Mouse (Mus musculus) kidney, adult 2 months (tissue): ENCODE results near the gene Gm49395. TPM values are rescaled to one million over a fixed set of nuclear protein-coding genes. Genes with fewer than 3 reads are reported as not detected.
A peak's percentile ranks its signal among the peaks of the same experiment; 100 is the strongest.

ENCODE experiments used
- DNase-seq: peaks from one replicate; pipeline ENCODE4 v3.0.0; 2021
- H3K27ac ChIP-seq: fragments of 200-500 bp; 2 replicates; pipeline ENCODE4 v1.5.1; 2012; ENCODE audit warnings: low read depth, low read length, control low read depth, inconsistent platforms; ENCODE audit not compliant: insufficient read depth
- H3K27me3 ChIP-seq: fragments of 200-500 bp; replicated peaks from 2 replicates; pipeline ENCODE4 v1.6.1; 2012; ENCODE audit warnings: mild to moderate bottlenecking, moderate library complexity, low read length, inconsistent platforms; ENCODE audit not compliant: control insufficient read depth, insufficient read depth
- H3K36me3 ChIP-seq: fragments of 200-500 bp; 2 replicates; pipeline ENCODE4 v1.6.1; 2012; ENCODE audit warnings: mild to moderate bottlenecking, moderate library complexity, low read length, inconsistent platforms; ENCODE audit not compliant: control insufficient read depth, insufficient read depth
- H3K4me1 ChIP-seq: fragments of 200-500 bp; 2 replicates; pipeline ENCODE4 v1.6.1; 2011; ENCODE audit warnings: low read length; ENCODE audit not compliant: control insufficient read depth, insufficient read depth
- H3K4me3 ChIP-seq: fragments of 200-500 bp; 2 replicates; pipeline ENCODE4 v1.5.1; 2011; ENCODE audit warnings: mild to moderate bottlenecking, low read depth, low read length, control low read depth; ENCODE audit not compliant: insufficient read depth
- CTCF ChIP-seq: fragments of 200-500 bp; conservative IDR thresholded peaks from 2 replicates; pipeline ENCODE4 v1.5.1; 2011; ENCODE audit warnings: low read depth, mild to moderate bottlenecking, control low read depth, low read length, moderate library complexity, mixed read lengths; ENCODE audit not compliant: insufficient read depth, insufficient read length
- POLR2A ChIP-seq: fragments of 200-500 bp; IDR thresholded peaks from one replicate; pipeline ENCODE4 v1.6.1; 2011; ENCODE audit warnings: low read depth, low read length, control low read depth
- WGBS: fragments of 180-500 bp; shearing (Covaris S2); methylation state at CpG from one replicate; pipeline ENCODE4 v1.1.7; 2018; 5-methylcytosine and 5-hydroxymethylcytosine counted together
- polyA plus RNA-seq: library from polyadenylated mRNA; depleted of rRNA; stranded (reverse); fragments of >200 nt; gene quantifications from 2 replicates; pipeline ENCODE4 v1.2.3, GENCODE M21; 2012; rRNA removed

Gm49395 gene
- polyA plus RNA-seq: 3.8 and 7.4 TPM in 2 replicates

GRCm38 (mm10) chr13:115101355-115102191 lies at the start of gene Gm49395, which contains the start of gene Itga1:
Gm49395 (minus strand) TSS chr13:115101921.
Itga1 (minus strand) TSS chr13:115101964.
- under 1% methylated on average over 39 of the region's 39 CpGs for WGBS
- Histone ChIP-seq H3K27ac (peak within 1 kb of the TSS; percentile 99), H3K4me3 (peak within 1 kb of the TSS; percentile 93), H3K27me3 (no peaks in the 10 kb centered on the region), H3K36me3 (no peaks in the 10 kb centered on the region; the same call in 1 of the 2 replicates), H3K4me1 (peaks cover 11% of the 10 kb centered on the region; the same call in 1 of the 2 replicates)
- TF ChIP-seq POLR2A: peak; percentile 36
- peak; percentile 23 for TF ChIP-seq CTCF
- DNase-seq: peak; percentile 98

GRCm38 (mm10) chr13:115150602-115151001 lies 48.9 kb upstream of the Gm49395 start:
- H3K36me3 ChIP-seq: no peaks in the 10 kb centered on the region
- H3K27ac ChIP-seq: no peak overlapping the region
- H3K4me3 ChIP-seq: no peak overlapping the region
- TF ChIP-seq POLR2A: no peak
- TF ChIP-seq CTCF: no peak
- H3K4me1 ChIP-seq: peaks cover 8% of the 10 kb centered on the region; the same call in 1 of the 2 replicates
- peak; percentile 86 for DNase-seq
- no peaks in the 10 kb centered on the region for H3K27me3 ChIP-seq
- 32% methylated on average over 1 of the region's 1 CpGs for WGBS

GRCm38 (mm10) chr13:115149849-115150248 lies 48.1 kb upstream of the Gm49395 start:
- H3K36me3 ChIP-seq: no peaks in the 10 kb centered on the region
- no peak for DNase-seq
- H3K4me3 ChIP-seq: no peak overlapping the region
- 86% methylated on average over 6 of the region's 6 CpGs for WGBS
- H3K27me3 ChIP-seq: no peaks in the 10 kb centered on the region
- peaks cover 8% of the 10 kb centered on the region; the same call in 1 of the 2 replicates for H3K4me1 ChIP-seq
- no peak overlapping the region for H3K27ac ChIP-seq
- no peak for TF ChIP-seq POLR2A
- TF ChIP-seq CTCF: no peak

- H3K36me3 ChIP-seq: no peaks in the 10 kb centered on the region
- peak; percentile 79 for DNase-seq
- WGBS: 42% methylated on average over 2 of the region's 2 CpGs
- H3K4me3 ChIP-seq: no peak overlapping the region
- peaks cover 5% of the 10 kb centered on the region; the same call in 1 of the 2 replicates for H3K4me1 ChIP-seq
- H3K27ac ChIP-seq: no peak overlapping the region
- H3K27me3 ChIP-seq: no peaks in the 10 kb centered on the region
- no peak for TF ChIP-seq CTCF
- no peak for TF ChIP-seq POLR2A
Observed at GRCm38 (mm10) chr13:115143575-115143974, 41.9 kb upstream of the Gm49395 start.

GRCm38 (mm10) chr13:115142066-115142465 lies 40.3 kb upstream of the Gm49395 start:
- Histone ChIP-seq H3K4me3 (no peak overlapping the region), H3K27me3 (no peaks in the 10 kb centered on the region), H3K36me3 (no peaks in the 10 kb centered on the region), H3K4me1 (peaks cover 5% of the 10 kb centered on the region; the same call in 1 of the 2 replicates), H3K27ac (no peak overlapping the region)
- WGBS: 92% methylated on average over 3 of the region's 3 CpGs
- no peak for DNase-seq
- TF ChIP-seq POLR2A: no peak
- TF ChIP-seq CTCF: no peak

- WGBS: 90% methylated on average over 7 of the region's 7 CpGs
- no peaks in the 10 kb centered on the region for H3K27me3 ChIP-seq
Observed at GRCm38 (mm10) chr13:115138513-115138912, 36.8 kb upstream of the Gm49395 start.

GRCm38 (mm10) chr13:115136761-115137160 lies 35.0 kb upstream of the Gm49395 start:
- WGBS: 69% methylated on average over 3 of the region's 3 CpGs
- Histone ChIP-seq H3K36me3 (no peaks in the 10 kb centered on the region), H3K27ac (0 out of 2 replicates have a peak overlapping the region, but pooled peaks have one; percentile 23), H3K4me1 (no peaks in the 10 kb centered on the region), H3K4me3 (no peak overlapping the region), H3K27me3 (no peaks in the 10 kb centered on the region)
- no peak for TF ChIP-seq POLR2A
- peak; percentile 38 for DNase-seq

More at GRCm38 (mm10) chr13:115138513-115138912, 36.8 kb upstream of the Gm49395 start:
- TF ChIP-seq POLR2A (no peak), CTCF (no peak)
- H3K4me1 ChIP-seq: no peaks in the 10 kb centered on the region
- DNase-seq: no peak
- no peaks in the 10 kb centered on the region for H3K36me3 ChIP-seq
- no peak overlapping the region for H3K4me3 ChIP-seq
- no peak overlapping the region for H3K27ac ChIP-seq
